Mouse (Mus musculus) heart, adult 2 months (tissue): ENCODE measurements around the gene Gm38394.

ENCODE experiments used
- CTCF ChIP-seq: fragments of 200-600 bp; IDR thresholded peaks from 2 replicates; pipeline ENCODE4 v1.8.1; 2022; ENCODE audit warnings: antibody characterized with exemption, mild to moderate bottlenecking, moderate library complexity
- EP300 ChIP-seq: fragments of 200-500 bp; IDR thresholded peaks from 2 replicates; pipeline ENCODE4 v1.6.1; 2011; ENCODE audit warnings: low read depth, low read length, control low read depth; ENCODE audit not compliant: insufficient read depth
- POLR2A ChIP-seq: fragments of 200-500 bp; IDR thresholded peaks from 2 replicates; pipeline ENCODE4 v1.6.1; 2011; ENCODE audit warnings: mild to moderate bottlenecking, low read depth, low read length, control low read depth; ENCODE audit not compliant: insufficient read depth

GRCm38 (mm10) chr1:133645652-133646051 lies 15.5 kb downstream of the Gm38394 start:
- TF ChIP-seq POLR2A (no peak), CTCF (no peak), EP300 (no peak)
